Mouse (Mus musculus) testis, adult 2 months (tissue): Measurements from ENCODE around the gene 4933416C03Rik. TPM values are rescaled to one million over a fixed set of nuclear protein-coding genes. Genes with fewer than 3 reads are reported as not detected.

Experiments used
- H3K27ac ChIP-seq: fragments of 200-500 bp; 2 replicates; pipeline ENCODE4 v1.5.1; 2012; ENCODE audit warnings: low read depth, low read length; ENCODE audit not compliant: control insufficient read depth, insufficient read depth
- H3K27me3 ChIP-seq: fragments of 200-500 bp; 2 replicates; pipeline ENCODE4 v1.6.1; 2012; ENCODE audit warnings: mild to moderate bottlenecking, low read length, moderate library complexity; ENCODE audit not compliant: control insufficient read depth, insufficient read depth
- H3K36me3 ChIP-seq: fragments of 200-500 bp; 2 replicates; pipeline ENCODE4 v1.6.1; 2012; ENCODE audit warnings: mild to moderate bottlenecking, low read length; ENCODE audit not compliant: control insufficient read depth, insufficient read depth
- H3K4me1 ChIP-seq: fragments of 200-500 bp; 2 replicates; pipeline ENCODE4 v1.6.1; 2012; ENCODE audit warnings: low read length; ENCODE audit not compliant: control insufficient read depth, insufficient read depth
- H3K4me3 ChIP-seq: fragments of 200-500 bp; 2 replicates; pipeline ENCODE4 v1.5.1; 2012; ENCODE audit warnings: low read depth, mild to moderate bottlenecking, low read length, moderate library complexity, mixed read lengths; ENCODE audit not compliant: control insufficient read depth
- CTCF ChIP-seq: fragments of 200-500 bp; IDR thresholded peaks from 2 replicates; pipeline ENCODE4 v1.5.1; 2012; ENCODE audit warnings: low read depth, mild to moderate bottlenecking, inconsistent platforms, low read length, moderate library complexity; ENCODE audit not compliant: control insufficient read depth, insufficient read depth, insufficient replicate concordance
- POLR2A ChIP-seq: fragments of 200-500 bp; IDR thresholded peaks from 2 replicates; pipeline ENCODE4 v1.6.1; 2012; ENCODE audit warnings: low read depth, mild to moderate bottlenecking, inconsistent platforms, low read length, moderate library complexity; ENCODE audit not compliant: control insufficient read depth
- polyA plus RNA-seq: library from polyadenylated mRNA; depleted of rRNA; stranded (reverse); fragments of >200 nt; gene quantifications from 2 replicates; pipeline ENCODE4 v1.2.3, GENCODE M21; 2012; rRNA removed

Gene 4933416C03Rik
- polyA plus RNA-seq, result 45.7 and 46.6 TPM in 2 replicates

DNA sequence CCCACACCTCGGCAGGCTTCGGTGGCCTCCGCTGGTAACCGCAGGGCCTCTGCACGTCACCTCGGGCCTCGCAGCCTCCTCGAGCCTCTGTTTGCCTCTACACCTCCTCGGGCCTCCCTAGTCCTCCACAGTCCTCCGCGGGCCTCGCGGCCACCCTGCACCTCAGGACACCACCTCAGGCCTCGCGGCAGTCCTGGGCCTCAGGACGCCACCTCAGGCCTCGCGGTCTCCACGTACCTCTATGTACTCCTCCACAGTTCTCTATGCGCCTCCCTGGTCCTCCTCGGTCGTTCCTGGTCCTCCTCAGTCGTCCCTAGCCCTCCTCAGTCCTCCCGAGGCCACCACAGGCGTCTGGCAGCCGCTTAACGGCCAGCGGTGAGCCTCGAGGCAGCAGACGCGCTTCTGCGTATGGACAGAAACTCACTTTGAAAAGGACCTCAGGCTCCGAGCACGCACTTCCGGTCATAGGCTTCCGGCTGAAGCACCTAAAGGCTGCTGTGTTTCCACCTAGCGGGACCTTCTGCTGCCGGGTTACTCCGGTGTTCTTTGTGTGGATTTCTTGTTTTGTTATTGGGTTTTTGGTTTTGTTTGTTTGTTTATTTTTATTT lies at the start of gene 4933416C03Rik:
4933416C03Rik (minus strand) TSS at position 51 of the 608 bp plus-strand sequence.
- no peak for TF ChIP-seq CTCF
- TF ChIP-seq POLR2A, result peak; percentile 90
- Histone ChIP-seq H3K27me3 (no peaks in the 10 kb centered on the region), H3K27ac (peak within 1 kb of the TSS; percentile 98), H3K36me3 (peaks cover 2% of the 10 kb centered on the region), H3K4me1 (0 out of 2 replicates have a peak, but pooled peaks cover 5% of the 10 kb centered on the region), H3K4me3 (peak within 1 kb of the TSS; percentile 95)

GRCm38 (mm10) chr10:116162338-116162737 lies 48.6 kb upstream of the 4933416C03Rik start:
- no peaks in the 10 kb centered on the region for H3K27me3 ChIP-seq
- H3K4me3 ChIP-seq, result no peak overlapping the region; the same call in 1 of the 2 replicates
- H3K4me1 ChIP-seq, result no peaks in the 10 kb centered on the region
- H3K36me3 ChIP-seq, result no peaks in the 10 kb centered on the region
- no peak overlapping the region for H3K27ac ChIP-seq
- TF ChIP-seq POLR2A (no peak), CTCF (no peak)

GRCm38 (mm10) chr10:116156699-116157098 lies 43.0 kb upstream of the 4933416C03Rik start:
- no peak for TF ChIP-seq POLR2A
- TF ChIP-seq CTCF, result no peak
- Histone ChIP-seq H3K27ac (no peak overlapping the region), H3K36me3 (no peaks in the 10 kb centered on the region), H3K27me3 (no peaks in the 10 kb centered on the region), H3K4me1 (no peaks in the 10 kb centered on the region), H3K4me3 (no peak overlapping the region)

GRCm38 (mm10) chr10:116154707-116155106 lies 41.0 kb upstream of the 4933416C03Rik start:
- H3K27me3 ChIP-seq, result no peaks in the 10 kb centered on the region
- no peaks in the 10 kb centered on the region for H3K36me3 ChIP-seq
- no peaks in the 10 kb centered on the region for H3K4me1 ChIP-seq
- no peak for TF ChIP-seq POLR2A
- no peak for TF ChIP-seq CTCF
- H3K27ac ChIP-seq, result no peak overlapping the region
- H3K4me3 ChIP-seq, result no peak overlapping the region

GRCm38 (mm10) chr10:116146091-116146490 lies 32.4 kb upstream of the 4933416C03Rik start:
- TF ChIP-seq CTCF (no peak), POLR2A (no peak)
- Histone ChIP-seq H3K4me1 (no peaks in the 10 kb centered on the region), H3K27ac (no peak overlapping the region), H3K4me3 (no peak overlapping the region), H3K36me3 (no peaks in the 10 kb centered on the region), H3K27me3 (no peaks in the 10 kb centered on the region)

- no peaks in the 10 kb centered on the region for H3K27me3 ChIP-seq
- H3K36me3 ChIP-seq, result no peaks in the 10 kb centered on the region
- TF ChIP-seq POLR2A (no peak), CTCF (no peak)
- no peaks in the 10 kb centered on the region for H3K4me1 ChIP-seq
- H3K4me3 ChIP-seq, result no peak overlapping the region
- no peak overlapping the region for H3K27ac ChIP-seq
These were observed 30.0 kb upstream of the 4933416C03Rik start for GRCm38 (mm10) chr10:116143684-116144083.

- Histone ChIP-seq H3K4me1 (no peaks in the 10 kb centered on the region), H3K4me3 (no peak overlapping the region), H3K36me3 (no peaks in the 10 kb centered on the region), H3K27ac (no peak overlapping the region), H3K27me3 (no peaks in the 10 kb centered on the region)
- TF ChIP-seq POLR2A (no peak), CTCF (no peak)
These were observed 26.5 kb upstream of the 4933416C03Rik start for GRCm38 (mm10) chr10:116140226-116140625.
